Mouse (Mus musculus) midbrain, embryonic 11.5 days (tissue): ENCODE data around the gene Acvr2b. TPM values are rescaled to one million over a fixed set of nuclear protein-coding genes. Genes with fewer than 3 reads are reported as not detected.

Experiments
- ATAC-seq: fragments of 200-750 bp; cut with Nextera tagmentation; 2 replicates; pipeline ENCODE4 v1.8.0; 2017; ENCODE audit warnings: moderate TSS enrichment, moderate library complexity; ENCODE audit not compliant: low FRiP score
- DNase-seq: peaks from one replicate; pipeline ENCODE4 v3.0.0; 2015; ENCODE audit warnings: low spot score; ENCODE audit errors: missing footprints
- H3K27ac ChIP-seq: fragments of 300-500 bp; sonication (generic); 2 replicates; pipeline ENCODE4 v1.5.1; 2014; ENCODE audit warnings: low read depth, low read length
- H3K27me3 ChIP-seq: fragments of 300-500 bp; sonication (generic); 2 replicates; pipeline ENCODE4 v1.6.1; 2014; ENCODE audit warnings: mild to moderate bottlenecking, low read length, moderate library complexity, mixed read lengths; ENCODE audit not compliant: control insufficient read depth, insufficient read depth
- H3K36me3 ChIP-seq: fragments of 300-500 bp; sonication (generic); 2 replicates; pipeline ENCODE4 v1.6.1; 2014; ENCODE audit warnings: mild to moderate bottlenecking, low read length, moderate library complexity, mixed read lengths; ENCODE audit not compliant: control insufficient read depth, insufficient read depth
- H3K4me1 ChIP-seq: fragments of 300-500 bp; sonication (generic); 2 replicates; pipeline ENCODE4 v1.6.1; 2014; ENCODE audit warnings: low read length; ENCODE audit not compliant: control insufficient read depth, insufficient read depth
- H3K4me2 ChIP-seq: fragments of 300-500 bp; sonication (generic); 2 replicates; pipeline ENCODE4 v1.6.1; 2014; ENCODE audit warnings: mild to moderate bottlenecking, moderate library complexity
- H3K4me3 ChIP-seq: fragments of 300-500 bp; sonication (generic); 2 replicates; pipeline ENCODE4 v1.5.1; 2014; ENCODE audit warnings: low read depth, low read length
- H3K9ac ChIP-seq: fragments of 300-500 bp; sonication (generic); 2 replicates; pipeline ENCODE4 v1.6.1; 2014; ENCODE audit warnings: low read length
- H3K9me3 ChIP-seq: fragments of 300-500 bp; sonication (generic); 2 replicates; pipeline ENCODE4 v1.6.1; 2016; ENCODE audit warnings: low read length; ENCODE audit not compliant: control insufficient read depth
- WGBS: fragments of 180-500 bp; shearing (Covaris S2); extraction: QIAGEN DNeasy Blood & Tissue Kit; methylation state at CpG from one replicate; pipeline ENCODE4 v1.1.7; 2014; 5-methylcytosine and 5-hydroxymethylcytosine counted together
- polyA plus RNA-seq: library from polyadenylated mRNA; unstranded; fragments of >200 nt; fragmentation: Nextera tagmentation; extraction: Ambion mirVana; gene quantifications from 2 replicates; pipeline ENCODE4 v1.2.1, GENCODE M21; 2014

Acvr2b gene
- polyA plus RNA-seq, 1 experiment from 2014 or later = 95.4 TPM

GRCm38 (mm10) chr9:119402253-119403235 is 626 bp downstream of the Acvr2b start:
- Histone ChIP-seq H3K4me2 (peak overlapping the region; percentile 86), H3K9me3 (no peaks in the 10 kb centered on the region), H3K4me3 (peak overlapping the region; percentile 95), H3K9ac (peak overlapping the region; percentile 99), H3K27ac (peak overlapping the region; percentile 81), H3K4me1 (peaks cover 30% of the 10 kb centered on the region), H3K27me3 (no peaks in the 10 kb centered on the region), H3K36me3 (no peaks in the 10 kb centered on the region; the same call in 1 of the 2 replicates)
- peak; percentile 95 for DNase-seq
- ATAC-seq = peak; percentile 28
- WGBS = under 1% methylated on average over 123 of the region's 127 CpGs

- H3K36me3 ChIP-seq = no peaks in the 10 kb centered on the region; the same call in 1 of the 2 replicates
- ATAC-seq (peak; percentile 68), DNase-seq (peak; percentile 98)
- WGBS = under 1% methylated on average over 26 of the region's 26 CpGs
- peak overlapping the region; percentile 81 for H3K27ac ChIP-seq
- peak overlapping the region; percentile 99 for H3K9ac ChIP-seq
- H3K4me3 ChIP-seq = peak overlapping the region; percentile 95
- no peaks in the 10 kb centered on the region for H3K27me3 ChIP-seq
- no peaks in the 10 kb centered on the region for H3K9me3 ChIP-seq
- H3K4me2 ChIP-seq = peak overlapping the region; percentile 86
- peaks cover 30% of the 10 kb centered on the region for H3K4me1 ChIP-seq
Measured at GRCm38 (mm10) chr9:119403236-119403641, 1.3 kb downstream of the Acvr2b start.

GRCm38 (mm10) chr9:119404090-119404489 is 2.2 kb downstream of the Acvr2b start:
- DNase-seq (no peak), ATAC-seq (no peak)
- WGBS = 67% methylated on average over 5 of the region's 5 CpGs
- Histone ChIP-seq H3K27me3 (no peaks in the 10 kb centered on the region), H3K4me3 (peak overlapping the region; percentile 95), H3K27ac (no peak overlapping the region), H3K36me3 (no peaks in the 10 kb centered on the region; the same call in 1 of the 2 replicates), H3K9ac (peak overlapping the region; percentile 99), H3K4me1 (peaks cover 32% of the 10 kb centered on the region), H3K9me3 (no peaks in the 10 kb centered on the region), H3K4me2 (peak overlapping the region; percentile 86)

GRCm38 (mm10) chr9:119407884-119408283 is 6.0 kb downstream of the Acvr2b start:
- Histone ChIP-seq H3K4me3 (no peak overlapping the region), H3K27ac (no peak overlapping the region), H3K9me3 (peaks cover 6% of the 10 kb centered on the region; the same call in 1 of the 2 replicates), H3K4me2 (no peak overlapping the region), H3K4me1 (peaks cover 25% of the 10 kb centered on the region), H3K9ac (no peak overlapping the region), H3K27me3 (no peaks in the 10 kb centered on the region), H3K36me3 (peaks cover 10% of the 10 kb centered on the region; the same call in 1 of the 2 replicates)
- DNase-seq = no peak
- no peak for ATAC-seq
- WGBS = 87% methylated on average over 15 of the region's 15 CpGs

GRCm38 (mm10) chr9:119408898-119409664 is 7.2 kb downstream of the Acvr2b start:
- H3K9ac ChIP-seq = no peak overlapping the region
- WGBS = 88% methylated on average over 11 of the region's 11 CpGs
- peaks cover 6% of the 10 kb centered on the region; the same call in 1 of the 2 replicates for H3K9me3 ChIP-seq
- DNase-seq (no peak), ATAC-seq (no peak)
- H3K27ac ChIP-seq = no peak overlapping the region
- peaks cover 11% of the 10 kb centered on the region; the same call in 1 of the 2 replicates for H3K36me3 ChIP-seq
- peaks cover 19% of the 10 kb centered on the region for H3K4me1 ChIP-seq
- no peaks in the 10 kb centered on the region for H3K27me3 ChIP-seq
- H3K4me2 ChIP-seq = no peak overlapping the region
- no peak overlapping the region for H3K4me3 ChIP-seq

- Histone ChIP-seq H3K4me3 (no peak overlapping the region), H3K9ac (no peak overlapping the region), H3K27me3 (no peaks in the 10 kb centered on the region), H3K27ac (no peak overlapping the region), H3K4me2 (no peak overlapping the region), H3K9me3 (peaks cover 6% of the 10 kb centered on the region; the same call in 1 of the 2 replicates), H3K36me3 (peaks cover 11% of the 10 kb centered on the region; the same call in 1 of the 2 replicates), H3K4me1 (peaks cover 14% of the 10 kb centered on the region)
- DNase-seq (no peak), ATAC-seq (no peak)
- 82% methylated on average over 5 of the region's 5 CpGs for WGBS
Measured at GRCm38 (mm10) chr9:119409864-119410263, 7.9 kb downstream of the Acvr2b start.

- 88% methylated on average over 18 of the region's 18 CpGs for whole genome bisulfite sequencing
- Histone ChIP-seq H3K4me2 (no peak overlapping the region), H3K27ac (no peak overlapping the region; the same call in 1 of the 2 replicates), H3K9me3 (no peaks in the 10 kb centered on the region), H3K36me3 (0 out of 2 replicates have a peak, but pooled peaks cover under 1% of the 10 kb centered on the region), H3K9ac (no peak overlapping the region), H3K4me3 (no peak overlapping the region), H3K27me3 (no peaks in the 10 kb centered on the region), H3K4me1 (peaks cover 4% of the 10 kb centered on the region; the same call in 1 of the 2 replicates)
- no peak for DNase-seq
- no peak for ATAC-seq
Measured at GRCm38 (mm10) chr9:119418025-119418424, 16.1 kb downstream of the Acvr2b start.

- H3K4me2 ChIP-seq = no peak overlapping the region
- DNase-seq (no peak), ATAC-seq (no peak)
- peaks cover 4% of the 10 kb centered on the region; the same call in 1 of the 2 replicates for H3K4me1 ChIP-seq
- H3K27me3 ChIP-seq = no peaks in the 10 kb centered on the region
- H3K36me3 ChIP-seq = no peaks in the 10 kb centered on the region
- 88% methylated on average over 12 of the region's 12 CpGs for WGBS
- no peak overlapping the region for H3K27ac ChIP-seq
- H3K9me3 ChIP-seq = no peaks in the 10 kb centered on the region
- H3K9ac ChIP-seq = no peak overlapping the region
- no peak overlapping the region for H3K4me3 ChIP-seq
Measured at GRCm38 (mm10) chr9:119419852-119420438, 18.0 kb downstream of the Acvr2b start.
